Mouse (Mus musculus) left cerebral cortex, postnatal 36 days (tissue): ENCODE results near the gene U2af1l4. TPM values are rescaled to one million over a fixed set of nuclear protein-coding genes. Genes with fewer than 3 reads are reported as not detected.

Experiments
- DNase-seq, 2 experiments: peaks; one replicate each; pipeline ENCODE4 v3.0.0; 2021 to 2022; ENCODE audit warnings: low spot score in 2 of 2, mixed read lengths in 1 of 2
- intact Hi-C: fragments of 180-260 bp; cut with DNase I; formaldehyde crosslinking; loops from one replicate; pipeline ENCODE4 v1.15.1; 2025
- total RNA-seq, 2 experiments: library from RNA; stranded (reverse); gene quantifications; 2 replicates each; pipeline ENCODE4 v1.2.3; 2021

The U2af1l4 gene
- total RNA-seq, 2 experiments from 2014 or later, result 68.0 to 71.4 TPM

DNA sequence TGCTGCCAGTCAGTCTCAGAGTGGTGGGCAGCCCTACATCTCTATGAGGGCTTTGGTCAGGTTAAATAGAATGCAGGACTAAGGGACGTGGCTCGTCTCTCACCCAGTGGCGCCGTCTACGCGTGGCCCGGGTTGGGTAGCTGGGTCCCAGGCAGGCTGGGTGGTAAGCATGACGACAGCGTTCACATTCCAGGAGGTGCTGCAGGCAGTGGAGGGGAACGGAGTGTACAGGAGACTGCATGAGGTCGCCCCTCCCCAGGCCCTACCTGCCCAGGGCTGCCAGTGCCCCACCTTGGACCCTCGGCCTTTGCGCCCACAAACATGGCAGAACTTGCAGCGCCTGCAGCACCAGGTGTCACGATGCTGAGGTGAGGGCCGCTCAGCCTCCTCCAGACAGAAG, 18.4 kb downstream of the U2af1l4 start:
- no peak for DNase-seq
- intact Hi-C loops, result no loop called here

DNA sequence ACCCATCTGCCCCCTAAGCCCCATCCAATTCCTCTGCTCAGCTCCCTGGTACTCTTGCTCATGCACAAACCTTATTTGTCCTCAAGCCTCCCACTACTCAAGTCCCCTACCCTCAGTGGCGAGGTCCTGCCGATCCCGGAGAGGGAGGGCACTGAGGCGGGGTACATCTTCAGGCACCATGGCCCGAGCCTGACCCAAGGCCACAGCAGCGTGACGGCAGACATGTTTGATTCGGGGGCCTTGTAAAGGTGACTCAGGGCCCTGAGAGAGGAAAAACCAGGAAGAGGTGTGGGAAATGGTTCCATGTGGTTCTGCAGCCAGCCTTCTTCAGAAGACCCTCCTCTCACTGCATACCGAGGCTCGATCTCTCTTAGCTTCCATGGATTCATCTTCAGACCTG, 21.2 kb downstream of the U2af1l4 start:
- intact Hi-C loops, result no loop called here
- DNase-seq, result no peak

DNA sequence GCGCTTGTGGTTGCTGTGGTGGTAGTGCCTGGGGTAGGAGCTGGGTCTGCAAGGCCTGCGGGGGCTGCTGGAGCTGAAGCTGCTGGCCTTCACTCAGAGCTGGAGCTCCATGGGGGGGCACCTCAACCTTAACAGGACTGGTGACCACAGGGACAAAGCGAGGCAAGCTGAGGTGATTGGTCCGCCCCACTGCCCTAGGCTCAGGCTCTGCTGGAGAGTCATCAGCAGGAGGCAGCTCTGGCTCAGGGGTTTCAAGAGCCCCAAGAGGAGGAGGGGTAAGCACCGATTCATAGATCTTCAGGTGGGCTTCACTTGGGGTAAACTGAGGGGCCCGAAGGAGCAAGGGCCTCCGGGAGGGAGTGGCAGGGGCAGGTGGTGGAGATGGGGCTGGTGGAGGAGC, 22.1 kb downstream of the U2af1l4 start:
- DNase-seq, result no peak
- intact Hi-C loops, result no loop called here

GRCm38 (mm10) chr7:30586455-30587020, 23.4 kb downstream of the U2af1l4 start:
- intact Hi-C loops, result no loop called here
- no peak for DNase-seq

- intact Hi-C loops, result loop anchor here (2.0 kb wide), 1 partner anchor 25 kb away; the partner anchor contains the start of genes Gm49396, Psenen and U2af1l4
- peak in 1 of 2 experiments; percentile 64 for DNase-seq
Measured at GRCm38 (mm10) chr7:30587842-30588667, 25.0 kb downstream of the U2af1l4 start.

DNA sequence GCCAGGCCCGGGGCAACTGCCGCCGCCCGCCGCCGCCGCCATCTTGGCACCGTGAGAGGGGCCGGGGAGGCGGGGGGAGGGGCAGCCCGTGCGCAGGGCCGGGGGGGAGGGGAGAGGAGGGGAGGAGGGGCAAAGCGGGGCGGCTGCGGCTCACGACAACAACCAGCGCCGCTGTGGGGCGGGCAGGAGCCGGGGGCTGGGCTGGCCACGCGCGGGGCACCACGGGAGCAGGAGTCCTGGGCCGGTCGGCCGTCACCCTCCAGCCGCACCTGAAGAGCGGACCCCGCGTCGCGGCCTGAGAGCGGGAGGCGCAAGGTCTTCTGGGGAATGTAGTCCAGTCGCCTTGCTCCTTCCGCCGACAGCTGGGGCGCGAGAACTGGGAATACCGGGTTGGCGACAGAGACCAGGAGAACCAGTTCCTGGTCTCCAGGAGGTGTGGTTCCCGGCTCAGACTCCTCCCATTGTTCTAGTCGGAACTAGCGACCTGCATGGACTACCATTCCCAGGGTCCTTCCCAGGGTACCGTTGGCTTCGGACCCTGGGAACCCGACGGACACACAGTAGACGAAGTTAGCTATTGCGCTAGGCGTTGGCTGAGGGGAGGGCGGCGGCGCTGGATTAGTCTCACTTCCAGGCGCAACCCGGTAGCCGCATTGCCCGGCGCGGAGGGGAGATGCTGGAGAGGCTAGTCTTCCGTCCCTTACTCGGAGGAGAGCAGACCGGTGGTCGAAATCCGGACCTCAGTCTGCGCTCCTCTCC, 25.8 kb downstream of the U2af1l4 start, which contains the start of gene Kmt2b:
Kmt2b (minus strand) TSS at position 51 of the 759 bp plus-strand sequence.
- DNase-seq, result peak; percentile 98
- intact Hi-C loops, result loop anchor here (1.0 to 2.0 kb wide), 2 partner anchors 24 to 26 kb away; partner anchors contain the start of genes Gm49396, Psenen and U2af1l4

DNA sequence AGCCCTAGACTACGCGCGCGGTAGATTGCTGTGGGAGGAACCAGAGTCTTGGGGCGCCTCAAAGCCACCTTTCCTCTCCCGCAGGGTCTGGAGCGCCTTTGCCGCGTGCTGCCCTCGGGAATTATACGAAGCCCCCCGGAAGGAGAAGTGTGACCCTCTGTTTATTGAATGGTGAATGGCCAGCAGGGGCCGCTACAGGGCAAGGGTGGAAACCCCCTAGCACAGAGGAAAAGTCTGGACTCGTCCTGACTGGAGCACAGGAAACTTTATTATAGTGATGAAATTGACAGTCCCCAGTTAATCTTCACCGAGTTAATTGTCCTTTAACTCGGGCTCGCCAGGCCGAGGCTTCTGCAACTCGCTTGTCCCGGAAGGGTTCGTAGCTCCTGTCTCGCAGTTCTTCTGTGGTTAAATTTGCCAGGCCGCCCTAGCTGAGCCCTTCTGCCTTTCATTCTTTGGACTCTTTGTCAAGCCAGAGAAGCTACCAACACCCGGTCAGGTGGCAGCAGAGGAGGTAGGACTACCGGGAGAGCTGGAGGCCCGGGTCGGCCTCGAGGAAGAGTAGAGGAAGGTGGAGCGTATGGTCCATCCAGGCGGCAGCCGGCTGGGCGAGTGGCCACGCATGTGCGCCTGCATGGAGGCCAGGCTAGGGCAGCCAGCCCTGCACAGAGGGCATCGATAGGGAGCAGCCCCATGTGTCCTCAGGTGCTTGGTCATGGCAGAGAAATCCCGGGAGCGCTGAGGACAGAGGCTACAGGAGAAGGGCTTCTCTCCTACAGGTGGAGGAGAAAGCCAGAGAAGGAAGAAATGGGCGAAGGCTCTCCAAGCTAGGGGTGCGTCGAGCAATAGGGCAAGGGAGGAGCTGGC, 26.6 kb downstream of the U2af1l4 start:
- intact Hi-C loops, result loop anchor here (1.0 to 2.0 kb wide), 2 partner anchors 24 to 27 kb away; partner anchors contain the start of genes Gm49396, Psenen and U2af1l4
- peak in 1 of 2 experiments; percentile 78 for DNase-seq

DNA sequence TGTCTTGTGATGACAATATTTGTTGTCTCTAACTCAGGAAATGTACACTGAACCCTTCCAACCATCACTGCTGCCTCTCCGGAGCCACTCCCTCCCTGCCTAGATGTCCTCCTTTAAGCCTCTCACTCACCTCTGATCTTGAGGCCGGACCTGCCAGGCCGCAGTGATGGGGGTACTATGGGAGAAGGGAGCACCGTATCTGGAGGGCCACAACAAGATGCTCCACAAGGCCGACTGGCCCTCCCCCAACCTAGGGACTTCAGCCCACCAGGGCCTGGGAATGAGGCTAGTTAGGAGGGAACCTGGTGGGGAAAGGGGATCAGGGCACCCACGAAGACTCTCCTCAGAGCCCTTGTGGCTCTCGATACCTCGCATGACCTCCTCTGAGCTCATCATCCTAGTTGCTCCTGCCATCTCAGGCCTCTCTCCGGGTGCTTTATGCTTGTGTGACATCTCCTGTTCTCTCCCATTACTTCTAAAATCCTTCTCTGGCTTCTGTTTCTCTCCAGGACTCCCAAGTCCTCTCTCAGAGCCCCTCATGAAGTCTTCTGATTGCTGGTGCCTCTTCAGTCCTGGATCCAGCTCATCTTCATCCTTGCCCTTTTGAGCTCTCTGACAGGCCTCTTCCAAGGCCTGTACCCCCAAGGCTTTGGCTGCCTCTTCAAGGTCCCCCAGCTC, 28.0 kb downstream of the U2af1l4 start:
- DNase-seq, result no peak
- intact Hi-C loops, result no loop called here

DNA sequence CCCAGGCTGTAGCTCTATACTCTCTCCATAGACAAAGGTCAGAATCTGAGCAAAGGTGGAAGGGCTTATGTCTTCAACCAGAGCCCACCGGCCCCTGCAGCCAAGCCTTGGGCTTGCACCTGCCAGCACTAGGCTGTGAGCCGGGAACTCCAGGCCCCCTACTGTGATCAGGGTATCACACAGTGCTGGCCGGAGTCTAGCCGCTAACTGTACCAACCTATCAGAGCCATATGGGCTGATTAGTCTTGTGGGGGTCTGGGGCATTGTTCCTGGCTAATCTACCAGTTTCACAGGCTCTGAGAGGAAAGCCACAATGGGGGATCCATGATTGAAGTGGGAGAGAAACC, 28.5 kb downstream of the U2af1l4 start:
- DNase-seq, result no peak
- intact Hi-C loops, result no loop called here

DNA sequence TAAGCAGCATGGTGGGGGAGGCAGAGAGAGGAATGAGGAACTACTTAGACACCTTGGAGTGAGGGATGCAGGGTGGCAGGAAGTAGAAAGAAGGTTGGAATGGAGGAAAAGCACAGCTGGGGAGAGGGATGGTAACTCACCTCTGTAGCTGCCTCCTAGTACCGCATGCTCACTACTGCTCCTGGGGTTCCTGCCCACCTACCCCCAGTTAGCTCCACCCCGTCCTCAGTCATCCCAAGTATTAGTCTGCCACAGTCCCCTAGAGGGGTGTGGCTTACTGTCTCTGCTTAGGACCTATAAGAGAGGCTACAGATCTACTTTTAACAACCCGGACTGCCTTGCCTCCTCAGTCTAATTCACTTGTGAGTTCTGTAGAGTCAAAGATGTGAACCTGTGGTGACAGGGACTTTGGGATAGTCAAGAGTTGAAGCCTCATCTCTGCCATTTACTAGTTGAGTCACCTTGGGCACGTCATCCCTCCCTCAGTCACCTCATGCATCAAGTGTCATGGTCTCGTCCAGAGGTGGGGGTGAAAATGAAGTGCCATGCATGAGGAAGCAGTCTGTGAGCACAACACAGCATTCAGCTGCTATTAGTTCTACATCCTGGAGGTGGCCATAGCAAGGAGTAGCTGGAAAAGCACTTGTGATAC, 29.8 kb downstream of the U2af1l4 start:
- intact Hi-C loops, result no loop called here

GRCm38 (mm10) chr7:30593579-30594509, 30.7 kb downstream of the U2af1l4 start:
- DNase-seq, result no peak
- intact Hi-C loops, result no loop called here

More for the DNA sequence above, 29.8 kb downstream of the U2af1l4 start:
- no peak for DNase-seq

GRCm38 (mm10) chr7:30594510-30595024, 31.5 kb downstream of the U2af1l4 start:
- intact Hi-C loops, result no loop called here

GRCm38 (mm10) chr7:30596093-30596492, 33.0 kb downstream of the U2af1l4 start:
- DNase-seq, result no peak
- intact Hi-C loops, result no loop called here

More at GRCm38 (mm10) chr7:30594510-30595024, 31.5 kb downstream of the U2af1l4 start:
- no peak for DNase-seq

DNA sequence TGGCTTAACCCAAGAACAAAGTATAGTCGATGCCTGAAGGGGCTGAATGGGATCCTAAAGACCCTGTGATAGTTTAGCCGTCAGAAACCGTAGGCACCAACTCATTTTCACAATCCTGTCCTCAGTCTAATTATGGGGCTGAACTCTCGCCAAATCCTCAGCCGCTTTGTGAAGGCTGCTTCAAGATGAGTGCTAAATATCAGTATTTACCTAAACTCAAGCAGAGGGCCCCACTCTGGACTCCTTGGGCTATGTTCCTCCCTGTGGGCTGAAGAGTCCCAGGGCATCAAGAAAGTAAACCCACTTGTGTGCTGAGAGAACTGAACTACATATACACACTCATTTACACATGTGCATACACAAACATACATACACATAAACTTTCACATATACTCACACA, 33.7 kb downstream of the U2af1l4 start:
- intact Hi-C loops, result no loop called here
- DNase-seq, result no peak

DNA sequence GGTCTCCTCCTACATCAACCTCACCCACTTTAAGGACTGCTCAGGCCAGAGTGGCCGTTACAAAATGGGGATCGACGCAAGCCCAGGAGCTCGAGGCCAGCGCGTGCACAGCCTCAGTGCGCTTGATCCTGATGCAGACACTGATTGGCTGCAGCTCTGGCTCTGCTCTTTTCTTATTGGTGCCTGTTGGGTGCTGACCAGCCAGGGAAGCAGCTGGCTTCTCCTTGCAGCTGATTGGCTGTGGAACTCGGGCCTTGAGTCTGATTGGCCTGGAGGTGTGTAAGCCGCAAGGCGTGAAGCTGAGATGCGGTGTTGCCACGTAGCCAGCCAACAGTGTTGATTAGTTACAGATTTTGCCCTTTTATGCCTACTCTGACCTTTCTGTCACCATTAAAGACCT, 35.7 kb downstream of the U2af1l4 start, which contains the start of gene Zbtb32:
Zbtb32 (minus strand) TSS at position 124 of the 400 bp plus-strand sequence.
- no peak for DNase-seq
- intact Hi-C loops, result no loop called here

DNA sequence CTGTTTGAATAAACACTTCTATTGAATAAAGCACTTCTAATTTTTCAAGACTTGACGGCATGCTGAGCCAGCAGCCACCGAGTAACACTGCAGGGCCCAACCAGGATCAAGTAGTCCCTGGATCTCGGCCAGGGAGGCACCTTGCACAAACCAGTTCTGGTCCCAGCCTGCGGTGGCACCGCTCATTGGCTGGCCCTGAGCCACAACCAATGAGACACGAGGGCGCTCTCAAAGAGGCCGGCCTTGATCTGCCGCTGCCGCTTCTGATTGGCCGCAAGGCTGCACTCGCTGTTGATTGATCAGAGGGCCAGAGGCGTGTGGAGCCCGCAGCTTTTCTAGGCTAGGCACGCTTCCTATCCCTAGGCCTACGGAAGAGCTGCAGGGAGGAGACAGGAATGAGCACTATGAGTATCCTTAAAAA, 36.8 kb downstream of the U2af1l4 start:
- DNase-seq, result peak; percentile 87
- intact Hi-C loops, result no loop called here

DNA sequence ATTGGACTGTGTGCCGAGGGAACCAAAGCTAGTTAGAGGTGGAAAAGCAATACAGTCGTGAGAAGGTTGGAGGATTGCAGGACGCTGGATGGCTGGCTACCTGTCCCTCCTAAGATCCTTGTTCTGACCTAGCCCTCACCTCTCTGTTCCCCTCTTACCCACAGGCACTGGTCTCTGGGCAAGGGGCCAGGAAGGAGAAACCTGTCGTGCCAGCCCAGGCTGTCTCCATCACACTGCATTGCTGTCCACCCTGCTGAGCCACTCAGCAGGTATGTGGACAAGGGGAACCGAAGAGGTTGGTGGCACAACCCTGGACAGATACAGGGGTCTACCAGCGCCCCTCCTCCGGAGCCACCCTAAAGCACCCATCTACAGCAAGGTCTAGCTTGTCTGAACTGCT, 37.5 kb downstream of the U2af1l4 start:
- DNase-seq, result no peak
- intact Hi-C loops, result no loop called here
